Mouse (Mus musculus) limb, embryonic 11.5 days (tissue): ENCODE measurements around the gene Il17rc. TPM values are rescaled to one million over a fixed set of nuclear protein-coding genes. Genes with fewer than 3 reads are reported as not detected.

Source experiments
- ATAC-seq: fragments of 200-750 bp; cut with Nextera tagmentation; 2 replicates; pipeline ENCODE4 v1.8.0; 2017; ENCODE audit warnings: low read depth; ENCODE audit not compliant: insufficient number of reproducible peaks, low FRiP score, low TSS enrichment
- DNase-seq: peaks from one replicate; pipeline ENCODE4 v3.0.0-alpha.2; 2015; ENCODE audit warnings: low spot score
- H3K27ac ChIP-seq: fragments of 300-500 bp; sonication (generic); replicated peaks from 2 replicates; pipeline ENCODE4 v1.5.1; 2014; ENCODE audit warnings: low read depth, mild to moderate bottlenecking, low read length
- H3K27me3 ChIP-seq: fragments of 300-500 bp; sonication (generic); 2 replicates; pipeline ENCODE4 v1.6.1; 2014; ENCODE audit warnings: mild to moderate bottlenecking, low read length, mixed read lengths; ENCODE audit not compliant: control insufficient read depth, insufficient read depth
- H3K36me3 ChIP-seq: fragments of 300-500 bp; sonication (generic); 2 replicates; pipeline ENCODE4 v1.6.1; 2014; ENCODE audit warnings: mild to moderate bottlenecking, low read length, moderate library complexity, mixed read lengths; ENCODE audit not compliant: control insufficient read depth, insufficient read depth
- H3K4me1 ChIP-seq: fragments of 300-500 bp; sonication (generic); 2 replicates; pipeline ENCODE4 v1.6.1; 2014; ENCODE audit warnings: low read length, mixed read lengths; ENCODE audit not compliant: control insufficient read depth, insufficient read depth
- H3K4me2 ChIP-seq: fragments of 300-500 bp; sonication (generic); 2 replicates; pipeline ENCODE4 v1.6.1; 2014; ENCODE audit warnings: low read depth, mild to moderate bottlenecking, moderate library complexity; ENCODE audit not compliant: severe bottlenecking
- H3K4me3 ChIP-seq: fragments of 300-500 bp; sonication (generic); 2 replicates; pipeline ENCODE4 v1.5.1; 2014; ENCODE audit warnings: low read depth, low read length
- H3K9ac ChIP-seq: fragments of 300-500 bp; sonication (generic); 2 replicates; pipeline ENCODE4 v1.6.1; 2014; ENCODE audit warnings: mild to moderate bottlenecking, low read length
- H3K9me3 ChIP-seq: fragments of 300-500 bp; sonication (generic); 2 replicates; pipeline ENCODE4 v1.6.1; 2016; ENCODE audit warnings: low read length; ENCODE audit not compliant: control insufficient read depth
- WGBS: fragments of 180-500 bp; shearing (Covaris S2); extraction: QIAGEN DNeasy Blood & Tissue Kit; methylation state at CpG from one replicate; pipeline ENCODE4 v1.1.7; 2014; 5-methylcytosine and 5-hydroxymethylcytosine counted together
- polyA plus RNA-seq: library from polyadenylated mRNA; unstranded; fragments of >200 nt; fragmentation: Nextera tagmentation; extraction: Ambion mirVana; gene quantifications from 2 replicates; pipeline ENCODE4 v1.2.1, GENCODE M21; 2014

Il17rc gene
- polyA plus RNA-seq, 1 experiment from 2014 or later, result 2.4 TPM

- Histone ChIP-seq H3K9ac (no peak overlapping the region), H3K4me3 (no peak overlapping the region), H3K9me3 (no peaks in the 10 kb centered on the region), H3K4me2 (no peak overlapping the region), H3K36me3 (no peaks in the 10 kb centered on the region), H3K27me3 (0 out of 2 replicates have a peak, but pooled peaks cover 3% of the 10 kb centered on the region), H3K27ac (no peak overlapping the region), H3K4me1 (no peaks in the 10 kb centered on the region)
- no peak for ATAC-seq
- no peak for DNase-seq
- WGBS, result 72% methylated on average over 7 of the region's 7 CpGs
Observed at GRCm38 (mm10) chr6:113464040-113464439, 7.2 kb upstream of the Il17rc start.

- H3K4me1 ChIP-seq, result 0 out of 2 replicates have a peak, but pooled peaks cover 4% of the 10 kb centered on the region
- ATAC-seq, result 0 out of 2 replicates have a peak, but pooled peaks have one; percentile 4
- no peak overlapping the region for H3K27ac ChIP-seq
- 63% methylated on average over 5 of the region's 5 CpGs for WGBS
- no peaks in the 10 kb centered on the region for H3K36me3 ChIP-seq
- DNase-seq, result no peak
- no peak overlapping the region for H3K9ac ChIP-seq
- H3K9me3 ChIP-seq, result no peaks in the 10 kb centered on the region
- H3K4me2 ChIP-seq, result no peak overlapping the region
- H3K27me3 ChIP-seq, result peaks cover 15% of the 10 kb centered on the region
- no peak overlapping the region for H3K4me3 ChIP-seq
Observed at GRCm38 (mm10) chr6:113465602-113466001, 5.6 kb upstream of the Il17rc start.

GRCm38 (mm10) chr6:113468512-113468911, 2.7 kb upstream of the Il17rc start:
- H3K27me3 ChIP-seq, result peaks cover 17% of the 10 kb centered on the region
- ATAC-seq (no peak), DNase-seq (no peak)
- H3K4me3 ChIP-seq, result no peak overlapping the region
- no peak overlapping the region for H3K9ac ChIP-seq
- peaks cover 9% of the 10 kb centered on the region; the same call in 1 of the 2 replicates for H3K4me1 ChIP-seq
- no peak overlapping the region; the same call in 1 of the 2 replicates for H3K4me2 ChIP-seq
- WGBS, result 60% methylated on average over 3 of the region's 3 CpGs
- H3K36me3 ChIP-seq, result no peaks in the 10 kb centered on the region
- H3K27ac ChIP-seq, result no peak overlapping the region
- H3K9me3 ChIP-seq, result no peaks in the 10 kb centered on the region

- 4% methylated on average over 9 of the region's 9 CpGs for WGBS
- peak; percentile 79 for DNase-seq
- Histone ChIP-seq H3K4me1 (peaks cover 9% of the 10 kb centered on the region; the same call in 1 of the 2 replicates), H3K4me2 (peak overlapping the region; percentile 55), H3K9ac (peak overlapping the region; percentile 9; the same call in 1 of the 2 replicates), H3K27me3 (peaks cover 17% of the 10 kb centered on the region), H3K4me3 (peak overlapping the region; percentile 28), H3K36me3 (no peaks in the 10 kb centered on the region), H3K27ac (no peak overlapping the region), H3K9me3 (no peaks in the 10 kb centered on the region)
- no peak; the same call in 1 of the 2 replicates for ATAC-seq
Observed at GRCm38 (mm10) chr6:113469021-113469420, 2.2 kb upstream of the Il17rc start.

- H3K27ac ChIP-seq, result no peak overlapping the region
- no peaks in the 10 kb centered on the region for H3K36me3 ChIP-seq
Observed at GRCm38 (mm10) chr6:113469432-113469831, 1.8 kb upstream of the Il17rc start.

GRCm38 (mm10) chr6:113472061-113472460, 834 bp downstream of the Il17rc start:
- no peak overlapping the region for H3K4me3 ChIP-seq
- H3K27me3 ChIP-seq, result peaks cover 17% of the 10 kb centered on the region
- no peaks in the 10 kb centered on the region for H3K36me3 ChIP-seq
- DNase-seq (no peak), ATAC-seq (no peak)
- 63% methylated on average over 10 of the region's 10 CpGs for WGBS
- H3K4me1 ChIP-seq, result peaks cover 9% of the 10 kb centered on the region; the same call in 1 of the 2 replicates
- no peak overlapping the region for H3K4me2 ChIP-seq
- H3K9me3 ChIP-seq, result no peaks in the 10 kb centered on the region
- H3K9ac ChIP-seq, result no peak overlapping the region
- H3K27ac ChIP-seq, result no peak overlapping the region

More at GRCm38 (mm10) chr6:113469432-113469831, 1.8 kb upstream of the Il17rc start:
- peak overlapping the region; percentile 55 for H3K4me2 ChIP-seq
- peaks cover 17% of the 10 kb centered on the region for H3K27me3 ChIP-seq
- H3K9ac ChIP-seq, result peak overlapping the region; percentile 55; the same call in 1 of the 2 replicates
- 1% methylated on average over 31 of the region's 31 CpGs for WGBS
- DNase-seq, result peak; percentile 89
- no peaks in the 10 kb centered on the region for H3K9me3 ChIP-seq
- H3K4me3 ChIP-seq, result peak overlapping the region; percentile 28
- peaks cover 9% of the 10 kb centered on the region; the same call in 1 of the 2 replicates for H3K4me1 ChIP-seq
- ATAC-seq, result peak; percentile 45; the same call in 1 of the 2 replicates

GRCm38 (mm10) chr6:113473246-113473645, 2.0 kb downstream of the Il17rc start:
- peaks cover 9% of the 10 kb centered on the region; the same call in 1 of the 2 replicates for H3K4me1 ChIP-seq
- H3K9ac ChIP-seq, result no peak overlapping the region
- WGBS, result 87% methylated on average over 2 of the region's 2 CpGs
- ATAC-seq (no peak), DNase-seq (no peak)
- peaks cover 17% of the 10 kb centered on the region for H3K27me3 ChIP-seq
- no peak overlapping the region for H3K4me2 ChIP-seq
- no peaks in the 10 kb centered on the region for H3K36me3 ChIP-seq
- H3K4me3 ChIP-seq, result no peak overlapping the region
- no peak overlapping the region for H3K27ac ChIP-seq
- H3K9me3 ChIP-seq, result no peaks in the 10 kb centered on the region

- Histone ChIP-seq H3K27me3 (peaks cover 15% of the 10 kb centered on the region), H3K4me1 (peaks cover 9% of the 10 kb centered on the region; the same call in 1 of the 2 replicates), H3K27ac (no peak overlapping the region), H3K9me3 (no peaks in the 10 kb centered on the region), H3K4me3 (no peak overlapping the region), H3K36me3 (no peaks in the 10 kb centered on the region), H3K9ac (no peak overlapping the region), H3K4me2 (no peak overlapping the region)
- 89% methylated on average over 6 of the region's 6 CpGs for WGBS
- DNase-seq, result no peak
- ATAC-seq, result no peak
Observed at GRCm38 (mm10) chr6:113473715-113474114, 2.5 kb downstream of the Il17rc start.

- no peak overlapping the region for H3K27ac ChIP-seq
- H3K9ac ChIP-seq, result no peak overlapping the region
- H3K36me3 ChIP-seq, result no peaks in the 10 kb centered on the region
- DNase-seq (no peak), ATAC-seq (no peak)
- no peaks in the 10 kb centered on the region for H3K9me3 ChIP-seq
- no peaks in the 10 kb centered on the region for H3K4me1 ChIP-seq
- H3K4me3 ChIP-seq, result no peak overlapping the region
- WGBS, result 39% methylated on average over 7 of the region's 7 CpGs
- peaks cover 16% of the 10 kb centered on the region for H3K27me3 ChIP-seq
- H3K4me2 ChIP-seq, result no peak overlapping the region
Observed at GRCm38 (mm10) chr6:113477353-113477752, 6.1 kb downstream of the Il17rc start.
